Mouse (Mus musculus) stomach, postnatal 0 days (tissue): ENCODE results near the gene Slc2a4. TPM values are rescaled to one million over a fixed set of nuclear protein-coding genes. Genes with fewer than 3 reads are reported as not detected.
"Not testable (repeated sequence)": the region's sequence is repeated elsewhere in the genome, so short reads cannot be mapped to it uniquely, and the experiment has no call there.

Experiments
- ATAC-seq: fragments of 200-750 bp; cut with Nextera tagmentation; 2 replicates; pipeline ENCODE4 v1.8.0; 2017; ENCODE audit not compliant: low FRiP score, low TSS enrichment
- DNase-seq: peaks from one replicate; pipeline ENCODE4 v3.0.0-alpha.2; 2016; ENCODE audit warnings: low spot score
- H3K27ac ChIP-seq: fragments of 300-500 bp; sonication (generic); replicated peaks from 2 replicates; pipeline ENCODE4 v1.5.1; 2014; ENCODE audit warnings: mild to moderate bottlenecking, control low read depth
- H3K27me3 ChIP-seq: fragments of 300-500 bp; sonication (generic); 2 replicates; pipeline ENCODE4 v1.6.1; 2014; ENCODE audit warnings: low read length; ENCODE audit not compliant: control insufficient read depth, insufficient read depth
- H3K36me3 ChIP-seq: fragments of 300-500 bp; sonication (generic); 2 replicates; pipeline ENCODE4 v1.6.1; 2014; ENCODE audit warnings: low read length, mixed read lengths; ENCODE audit not compliant: control insufficient read depth, insufficient read depth
- H3K4me1 ChIP-seq: fragments of 300-500 bp; sonication (generic); replicated peaks from 2 replicates; pipeline ENCODE4 v1.6.1; 2014; ENCODE audit warnings: antibody characterized with exemption; ENCODE audit not compliant: control insufficient read depth, insufficient read depth
- H3K4me2 ChIP-seq: fragments of 300-500 bp; sonication (generic); replicated peaks from 2 replicates; pipeline ENCODE4 v1.6.1; 2014; ENCODE audit warnings: low read depth, mild to moderate bottlenecking, control low read depth, moderate library complexity
- H3K4me3 ChIP-seq: fragments of 300-500 bp; sonication (generic); 2 replicates; pipeline ENCODE4 v1.5.1; 2014; ENCODE audit warnings: low read depth, low read length, control low read depth
- H3K9ac ChIP-seq: fragments of 300-500 bp; sonication (generic); 2 replicates; pipeline ENCODE4 v1.6.1; 2014; ENCODE audit warnings: mild to moderate bottlenecking, low read length, control low read depth, mixed read lengths
- H3K9me3 ChIP-seq: fragments of 300-500 bp; sonication (generic); 2 replicates; pipeline ENCODE4 v1.6.1; 2016; ENCODE audit warnings: low read length; ENCODE audit not compliant: control insufficient read depth
- CTCF ChIP-seq: IDR thresholded peaks from 2 replicates; pipeline ENCODE4 v1.5.1; 2016; ENCODE audit warnings: antibody characterized with exemption, low read depth, mild to moderate bottlenecking, moderate library complexity
- EP300 ChIP-seq: optimal IDR thresholded peaks from 2 replicates; pipeline ENCODE3; 2016; ENCODE audit warnings: antibody characterized with exemption
- WGBS: fragments of 180-500 bp; shearing (Covaris S2); extraction: QIAGEN DNeasy Blood & Tissue Kit; methylation state at CpG from one replicate; pipeline ENCODE4 v1.1.7; 2014; 5-methylcytosine and 5-hydroxymethylcytosine counted together
- polyA plus RNA-seq: library from polyadenylated mRNA; unstranded; fragments of >200 nt; fragmentation: Nextera tagmentation; extraction: Ambion mirVana; gene quantifications from 2 replicates; pipeline ENCODE4 v1.2.1, GENCODE M21; 2015

Slc2a4 gene
- polyA plus RNA-seq, 1 experiment from 2014 or later, result 36.4 TPM

- WGBS, result 41% methylated on average over 5 of the region's 5 CpGs
Measured at GRCm38 (mm10) chr11:69960616-69961015, 12.6 kb upstream of the Slc2a4 start.

GRCm38 (mm10) chr11:69956218-69956617 is 8.2 kb upstream of the Slc2a4 start:
- H3K36me3 ChIP-seq, result no peaks in the 10 kb centered on the region
- no peaks in the 10 kb centered on the region for H3K27me3 ChIP-seq
- 70% methylated on average over 1 of the region's 1 CpGs for WGBS
- H3K9me3 ChIP-seq, result no peaks in the 10 kb centered on the region
- no peak overlapping the region for H3K9ac ChIP-seq
- H3K4me3 ChIP-seq, result no peak overlapping the region
- DNase-seq, result no peak
- no peak overlapping the region for H3K27ac ChIP-seq
- TF ChIP-seq EP300 (no peak), CTCF (peak; percentile 40)
- H3K4me1 ChIP-seq, result no peaks in the 10 kb centered on the region
- no peak overlapping the region for H3K4me2 ChIP-seq
- ATAC-seq, result no peak

More at GRCm38 (mm10) chr11:69960616-69961015, 12.6 kb upstream of the Slc2a4 start:
- no peak for TF ChIP-seq EP300
- peak; percentile 66 for TF ChIP-seq CTCF
- peak; percentile 38 for DNase-seq
- Histone ChIP-seq H3K36me3 (no peaks in the 10 kb centered on the region), H3K9ac (no peak overlapping the region), H3K4me1 (no peaks in the 10 kb centered on the region), H3K27me3 (peaks cover 4% of the 10 kb centered on the region; the same call in 1 of the 2 replicates), H3K27ac (no peak overlapping the region), H3K4me3 (no peak overlapping the region), H3K4me2 (no peak overlapping the region), H3K9me3 (no peaks in the 10 kb centered on the region)
- no peak for ATAC-seq

GRCm38 (mm10) chr11:69955618-69956017 is 7.6 kb upstream of the Slc2a4 start:
- H3K4me3 ChIP-seq, H3K36me3 ChIP-seq, H3K27me3 ChIP-seq, H3K9me3 ChIP-seq, H3K27ac ChIP-seq, ATAC-seq, DNase-seq, H3K4me1 ChIP-seq, H3K4me2 ChIP-seq, H3K9ac ChIP-seq: not testable (repeated sequence)
- WGBS, result 76% methylated on average over 4 of the region's 4 CpGs

- 35% methylated on average over 11 of the region's 11 CpGs for WGBS
- H3K27ac ChIP-seq, result no peak overlapping the region
Measured at GRCm38 (mm10) chr11:69953267-69953915, 5.4 kb upstream of the Slc2a4 start.

GRCm38 (mm10) chr11:69952274-69952673 is 4.3 kb upstream of the Slc2a4 start:
- H3K27ac ChIP-seq, result no peak overlapping the region
- no peak overlapping the region for H3K9ac ChIP-seq
- ATAC-seq (no peak), DNase-seq (no peak)
- H3K36me3 ChIP-seq, result no peaks in the 10 kb centered on the region
- WGBS, result 47% methylated on average over 1 of the region's 1 CpGs
- H3K4me1 ChIP-seq, result no peaks in the 10 kb centered on the region
- TF ChIP-seq EP300 (no peak), CTCF (peak; percentile 60)
- no peaks in the 10 kb centered on the region for H3K9me3 ChIP-seq
- no peaks in the 10 kb centered on the region for H3K27me3 ChIP-seq
- H3K4me3 ChIP-seq, result no peak overlapping the region
- H3K4me2 ChIP-seq, result no peak overlapping the region

More at GRCm38 (mm10) chr11:69953267-69953915, 5.4 kb upstream of the Slc2a4 start:
- Histone ChIP-seq H3K4me2 (no peak overlapping the region), H3K9ac (no peak overlapping the region), H3K27me3 (no peaks in the 10 kb centered on the region), H3K9me3 (no peaks in the 10 kb centered on the region), H3K36me3 (no peaks in the 10 kb centered on the region), H3K4me3 (no peak overlapping the region), H3K4me1 (no peaks in the 10 kb centered on the region)
- ATAC-seq (no peak), DNase-seq (no peak)
- no peak for TF ChIP-seq CTCF
- TF ChIP-seq EP300, result no peak

- DNase-seq, result peak; percentile 49
Measured at GRCm38 (mm10) chr11:69950807-69951459, 2.9 kb upstream of the Slc2a4 start.

More at GRCm38 (mm10) chr11:69950807-69951459, 2.9 kb upstream of the Slc2a4 start:
- no peak overlapping the region for H3K4me3 ChIP-seq
- no peak for ATAC-seq
- no peaks in the 10 kb centered on the region for H3K9me3 ChIP-seq
- no peak overlapping the region for H3K9ac ChIP-seq
- no peaks in the 10 kb centered on the region for H3K4me1 ChIP-seq
- H3K4me2 ChIP-seq, result no peak overlapping the region
- WGBS, result 45% methylated on average over 4 of the region's 4 CpGs
- H3K27me3 ChIP-seq, result no peaks in the 10 kb centered on the region
- no peaks in the 10 kb centered on the region for H3K36me3 ChIP-seq
- no peak overlapping the region for H3K27ac ChIP-seq
- TF ChIP-seq CTCF (peak; percentile 55), EP300 (no peak)
